Mouse (Mus musculus): ENCODE measurements around the gene Micu2. TPM values are rescaled to one million over a fixed set of nuclear protein-coding genes. Genes with fewer than 3 reads are reported as not detected.
"Not testable (repeated sequence)": the region's sequence is repeated elsewhere in the genome, so short reads cannot be mapped to it uniquely, and the experiment has no call there.

Micu2 gene
- total and polyA plus RNA-seq, 2 experiments from 2014 or later = 50.8 to 71.6 TPM

- no peak for ATAC-seq (ENCODE audit: low FRiP score)
- no peak for TF ChIP-seq CTCF (IDR thresholded peaks at IDR 0.05)
- WGBS = 79% methylated on average over 4 of the region's 4 CpGs
Measured at GRCm38 (mm10) chr14:57911316-57911715, 87.7 kb downstream of the Micu2 start.

DNA sequence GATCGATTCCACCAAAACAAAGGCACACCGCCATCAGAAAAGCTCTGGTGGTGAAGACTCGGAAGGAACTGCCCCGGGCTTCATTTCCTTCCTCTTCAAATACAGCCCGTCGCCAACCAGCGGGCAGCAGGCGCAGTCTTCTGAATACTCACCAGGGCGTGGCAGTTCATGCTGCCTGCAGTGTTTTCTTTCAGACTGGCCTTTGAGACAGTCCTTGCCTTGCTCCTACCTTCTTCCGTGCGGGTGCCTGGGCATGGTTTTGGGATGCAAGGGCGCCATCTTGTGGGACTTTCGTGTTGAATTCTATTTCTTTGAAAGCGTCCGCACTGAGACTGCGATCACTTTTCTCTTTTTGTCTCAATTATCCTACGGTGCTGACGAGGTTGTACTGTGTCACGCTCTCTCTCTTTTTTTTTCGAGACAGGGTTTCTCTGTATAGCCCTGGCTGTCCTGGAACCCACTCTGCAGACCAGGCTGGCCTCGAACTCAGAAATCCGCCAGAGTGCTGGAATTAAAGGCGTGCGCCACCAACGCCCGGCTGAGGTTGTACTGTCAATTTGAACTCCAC lies 88.5 kb downstream of the Micu2 start:
- no peaks in the 10 kb centered on the region for H3K27me3 ChIP-seq (ENCODE audit: insufficient read depth, low read length)
- 0 out of 2 replicates have a peak, but pooled peaks cover 2% of the 10 kb centered on the region for H3K36me3 ChIP-seq (ENCODE audit: insufficient read depth, low read length)
- WGBS = 20% methylated on average over 26 of the region's 26 CpGs
- ATAC-seq (ENCODE audit: low FRiP score) (peak; percentile 88), DNase-seq (ENCODE audit: low spot score) (peak; percentile 82)
- H3K9ac ChIP-seq (replicated peaks; ENCODE audit: low read length, poor library complexity, severe bottlenecking) = peak overlapping the region; percentile 36; the same call in 1 of the 2 replicates
- no peaks in the 10 kb centered on the region for H3K9me3 ChIP-seq (ENCODE audit: low read length)
- H3K4me1 ChIP-seq (ENCODE audit: insufficient read depth, low read length) = no peaks in the 10 kb centered on the region
- H3K27ac ChIP-seq (ENCODE audit: low read depth, low read length) = 0 out of 2 replicates have a peak overlapping the region, but pooled peaks have one; percentile 0
- TF ChIP-seq CTCF (IDR thresholded peaks at IDR 0.05) = peak; percentile 83
- peak overlapping the region; percentile 50 for H3K4me2 ChIP-seq (ENCODE audit: low read depth, low read length, poor library complexity, severe bottlenecking)
- peak overlapping the region; percentile 27 for H3K4me3 ChIP-seq (ENCODE audit: low read depth, low read length)

More at GRCm38 (mm10) chr14:57911316-57911715, 87.7 kb downstream of the Micu2 start:
- peaks cover 6% of the 10 kb centered on the region; the same call in 1 of the 2 replicates for H3K36me3 ChIP-seq (ENCODE audit: insufficient read depth, low read length)
- H3K9ac ChIP-seq (replicated peaks; ENCODE audit: low read length, poor library complexity, severe bottlenecking) = no peak overlapping the region
- DNase-seq (ENCODE audit: low spot score) = no peak
- H3K27me3 ChIP-seq (ENCODE audit: insufficient read depth, low read length) = no peaks in the 10 kb centered on the region
- no peaks in the 10 kb centered on the region for H3K9me3 ChIP-seq (ENCODE audit: low read length)
- no peaks in the 10 kb centered on the region for H3K4me1 ChIP-seq (ENCODE audit: insufficient read depth, low read length)
- H3K4me3 ChIP-seq (ENCODE audit: low read depth, low read length) = no peak overlapping the region
- no peak overlapping the region for H3K27ac ChIP-seq (ENCODE audit: low read depth, low read length)
- no peak overlapping the region for H3K4me2 ChIP-seq (ENCODE audit: low read depth, low read length, poor library complexity, severe bottlenecking)

GRCm38 (mm10) chr14:57909297-57909696 lies 89.8 kb downstream of the Micu2 start:
- Histone ChIP-seq H3K4me1 (ENCODE audit: insufficient read depth, low read length) (no peaks in the 10 kb centered on the region), H3K4me3 (ENCODE audit: low read depth, low read length) (no peak overlapping the region), H3K4me2 (ENCODE audit: low read depth, low read length, poor library complexity, severe bottlenecking) (no peak overlapping the region), H3K36me3 (ENCODE audit: insufficient read depth, low read length) (no peaks in the 10 kb centered on the region), H3K9ac (replicated peaks; ENCODE audit: low read length, poor library complexity, severe bottlenecking) (no peak overlapping the region), H3K27me3 (ENCODE audit: insufficient read depth, low read length) (no peaks in the 10 kb centered on the region), H3K27ac (ENCODE audit: low read depth, low read length) (no peak overlapping the region), H3K9me3 (ENCODE audit: low read length) (no peaks in the 10 kb centered on the region)
- WGBS = 75% methylated on average over 5 of the region's 5 CpGs
- DNase-seq (ENCODE audit: low spot score) (no peak), ATAC-seq (ENCODE audit: low FRiP score) (no peak)
- no peak for TF ChIP-seq CTCF (IDR thresholded peaks at IDR 0.05)

GRCm38 (mm10) chr14:57908431-57908830 lies 90.6 kb downstream of the Micu2 start:
- TF ChIP-seq CTCF (IDR thresholded peaks at IDR 0.05) = no peak
- DNase-seq (ENCODE audit: low spot score) = no peak
- 74% methylated on average over 2 of the region's 2 CpGs for WGBS
- H3K4me1 ChIP-seq (ENCODE audit: insufficient read depth, low read length) = no peaks in the 10 kb centered on the region
- no peaks in the 10 kb centered on the region for H3K27me3 ChIP-seq (ENCODE audit: insufficient read depth, low read length)
- no peak for ATAC-seq (ENCODE audit: low FRiP score)
- H3K9me3 ChIP-seq (ENCODE audit: low read length) = no peaks in the 10 kb centered on the region
- no peak overlapping the region for H3K4me3 ChIP-seq (ENCODE audit: low read depth, low read length)
- no peak overlapping the region for H3K4me2 ChIP-seq (ENCODE audit: low read depth, low read length, poor library complexity, severe bottlenecking)
- no peak overlapping the region for H3K9ac ChIP-seq (replicated peaks; ENCODE audit: low read length, poor library complexity, severe bottlenecking)
- no peak overlapping the region for H3K27ac ChIP-seq (ENCODE audit: low read depth, low read length)
- no peaks in the 10 kb centered on the region for H3K36me3 ChIP-seq (ENCODE audit: insufficient read depth, low read length)

- Histone ChIP-seq H3K4me3 (ENCODE audit: low read depth, low read length) (no peak overlapping the region), H3K27me3 (ENCODE audit: insufficient read depth, low read length) (no peaks in the 10 kb centered on the region), H3K4me2 (ENCODE audit: low read depth, low read length, poor library complexity, severe bottlenecking) (no peak overlapping the region), H3K27ac (ENCODE audit: low read depth, low read length) (no peak overlapping the region), H3K36me3 (ENCODE audit: insufficient read depth, low read length) (no peaks in the 10 kb centered on the region), H3K9ac (replicated peaks; ENCODE audit: low read length, poor library complexity, severe bottlenecking) (no peak overlapping the region), H3K9me3 (ENCODE audit: low read length) (no peaks in the 10 kb centered on the region), H3K4me1 (ENCODE audit: insufficient read depth, low read length) (no peaks in the 10 kb centered on the region)
- ATAC-seq (ENCODE audit: low FRiP score) (no peak), DNase-seq (ENCODE audit: low spot score) (no peak)
- TF ChIP-seq CTCF (IDR thresholded peaks at IDR 0.05) = no peak
- WGBS = 68% methylated on average over 1 of the region's 1 CpGs
Measured at GRCm38 (mm10) chr14:57901998-57902397, 97.1 kb downstream of the Micu2 start.

DNA sequence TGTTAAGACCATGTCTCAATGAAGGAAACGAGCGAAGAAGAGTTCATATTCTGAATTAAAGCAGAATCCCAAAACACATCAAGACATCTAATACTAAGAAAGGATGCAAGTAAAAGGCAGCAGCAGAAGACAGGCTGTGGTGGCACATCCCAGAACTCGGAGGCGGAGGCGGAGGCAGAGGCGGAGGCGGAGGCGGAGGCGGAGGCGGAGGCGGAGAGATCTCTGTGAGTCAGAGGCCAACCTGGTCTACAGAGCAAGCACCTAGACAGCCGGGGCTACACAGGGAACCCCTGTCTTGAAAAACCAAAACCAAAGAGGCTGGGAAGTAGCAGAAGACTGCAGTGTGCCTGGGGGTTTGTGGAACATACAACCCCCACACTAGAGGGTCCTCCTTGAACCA lies 102.2 kb downstream of the Micu2 start:
- ATAC-seq (ENCODE audit: low FRiP score) (no peak), DNase-seq (ENCODE audit: low spot score) (no peak)
- 96% methylated on average over 12 of the region's 12 CpGs for WGBS
- Histone ChIP-seq H3K4me3 (ENCODE audit: low read depth, low read length) (no peak overlapping the region), H3K9me3 (ENCODE audit: low read length) (no peaks in the 10 kb centered on the region), H3K36me3 (ENCODE audit: insufficient read depth, low read length) (no peaks in the 10 kb centered on the region), H3K4me1 (ENCODE audit: insufficient read depth, low read length) (no peaks in the 10 kb centered on the region), H3K27ac (ENCODE audit: low read depth, low read length) (no peak overlapping the region), H3K27me3 (ENCODE audit: insufficient read depth, low read length) (no peaks in the 10 kb centered on the region), H3K9ac (replicated peaks; ENCODE audit: low read length, poor library complexity, severe bottlenecking) (no peak overlapping the region), H3K4me2 (ENCODE audit: low read depth, low read length, poor library complexity, severe bottlenecking) (no peak overlapping the region)
- no peak for TF ChIP-seq CTCF (IDR thresholded peaks at IDR 0.05)

GRCm38 (mm10) chr14:57896088-57896871 lies 102.8 kb downstream of the Micu2 start:
- ATAC-seq (ENCODE audit: low FRiP score); H3K4me1 ChIP-seq (ENCODE audit: insufficient read depth, low read length); DNase-seq (ENCODE audit: low spot score); H3K4me2 ChIP-seq (ENCODE audit: low read depth, low read length, poor library complexity, severe bottlenecking); H3K9ac ChIP-seq (replicated peaks; ENCODE audit: low read length, poor library complexity, severe bottlenecking); H3K4me3 ChIP-seq (ENCODE audit: low read depth, low read length); H3K9me3 ChIP-seq (ENCODE audit: low read length); H3K36me3 ChIP-seq (ENCODE audit: insufficient read depth, low read length); H3K27me3 ChIP-seq (ENCODE audit: insufficient read depth, low read length); H3K27ac ChIP-seq (ENCODE audit: low read depth, low read length): not testable (repeated sequence)
- 61% methylated on average over 8 of the region's 8 CpGs for WGBS
